Mouse (Mus musculus) embryonic facial prominence, embryonic 15.5 days (tissue): ENCODE data around the gene Lrrc41. TPM values are rescaled to one million over a fixed set of nuclear protein-coding genes. Genes with fewer than 3 reads are reported as not detected.

ENCODE experiments used
- ATAC-seq: fragments of 200-750 bp; cut with Nextera tagmentation; 2 replicates; pipeline ENCODE4 v1.8.0; 2017; ENCODE audit warnings: low read depth, moderate TSS enrichment; ENCODE audit not compliant: insufficient number of reproducible peaks, low FRiP score, low TSS enrichment
- H3K27ac ChIP-seq: fragments of 300-500 bp; sonication (generic); replicated peaks from 2 replicates; pipeline ENCODE4 v1.5.1; 2015; ENCODE audit warnings: mild to moderate bottlenecking, inconsistent platforms
- H3K27me3 ChIP-seq: fragments of 300-500 bp; sonication (generic); 2 replicates; pipeline ENCODE4 v1.6.1; 2015; ENCODE audit warnings: inconsistent platforms
- H3K36me3 ChIP-seq: fragments of 300-500 bp; sonication (generic); 2 replicates; pipeline ENCODE4 v1.6.1; 2015; ENCODE audit warnings: mild to moderate bottlenecking, inconsistent platforms
- H3K4me1 ChIP-seq: fragments of 300-500 bp; sonication (generic); 2 replicates; pipeline ENCODE4 v1.6.1; 2015; ENCODE audit warnings: inconsistent platforms
- H3K4me2 ChIP-seq: fragments of 300-500 bp; sonication (generic); replicated peaks from 2 replicates; pipeline ENCODE4 v1.6.1; 2015; ENCODE audit warnings: mild to moderate bottlenecking, inconsistent platforms
- H3K4me3 ChIP-seq: fragments of 300-500 bp; sonication (generic); replicated peaks from 2 replicates; pipeline ENCODE4 v1.5.1; 2015; ENCODE audit warnings: mild to moderate bottlenecking, inconsistent platforms
- H3K9ac ChIP-seq: fragments of 300-500 bp; sonication (generic); 2 replicates; pipeline ENCODE4 v1.6.1; 2015; ENCODE audit warnings: inconsistent platforms
- H3K9me3 ChIP-seq: fragments of 300-500 bp; sonication (generic); replicated peaks from 2 replicates; pipeline ENCODE4 v1.6.1; 2016; ENCODE audit warnings: inconsistent platforms
- WGBS: fragments of 180-500 bp; shearing (Covaris S2); methylation state at CpG from one replicate; pipeline ENCODE4 v1.1.7; 2015; 5-methylcytosine and 5-hydroxymethylcytosine counted together
- polyA plus RNA-seq: library from polyadenylated mRNA; unstranded; fragments of >200 nt; fragmentation: Nextera tagmentation; extraction: Ambion mirVana; gene quantifications from 2 replicates; pipeline ENCODE4 v1.2.1, GENCODE M21; 2015

Lrrc41 gene
- polyA plus RNA-seq, 1 experiment from 2014 or later: 81.6 TPM

GRCm38 (mm10) chr4:116096291-116096690 is 21.2 kb downstream of the Lrrc41 start:
- Histone ChIP-seq H3K27me3 (no peaks in the 10 kb centered on the region), H3K36me3 (peaks cover 83% of the 10 kb centered on the region), H3K9me3 (no peaks in the 10 kb centered on the region), H3K4me1 (no peaks in the 10 kb centered on the region), H3K27ac (no peak overlapping the region), H3K9ac (no peak overlapping the region), H3K4me2 (no peak overlapping the region), H3K4me3 (no peak overlapping the region)
- ATAC-seq: no peak
- whole genome bisulfite sequencing: 91% methylated on average over 10 of the region's 10 CpGs

GRCm38 (mm10) chr4:116097211-116097610 is 22.1 kb downstream of the Lrrc41 start:
- H3K36me3 ChIP-seq: peaks cover 78% of the 10 kb centered on the region
- H3K27me3 ChIP-seq: no peaks in the 10 kb centered on the region
- H3K4me3 ChIP-seq: no peak overlapping the region
- H3K27ac ChIP-seq: no peak overlapping the region
- ATAC-seq: no peak
- no peak overlapping the region for H3K9ac ChIP-seq
- H3K9me3 ChIP-seq: no peaks in the 10 kb centered on the region
- 85% methylated on average over 8 of the region's 8 CpGs for WGBS
- H3K4me1 ChIP-seq: no peaks in the 10 kb centered on the region
- H3K4me2 ChIP-seq: no peak overlapping the region

- H3K27ac ChIP-seq: no peak overlapping the region
- ATAC-seq: no peak
- H3K4me2 ChIP-seq: no peak overlapping the region
- peaks cover 58% of the 10 kb centered on the region for H3K36me3 ChIP-seq
- no peaks in the 10 kb centered on the region for H3K9me3 ChIP-seq
- no peak overlapping the region for H3K9ac ChIP-seq
- no peak overlapping the region for H3K4me3 ChIP-seq
- H3K4me1 ChIP-seq: no peaks in the 10 kb centered on the region
- no peaks in the 10 kb centered on the region for H3K27me3 ChIP-seq
- 85% methylated on average over 7 of the region's 7 CpGs for WGBS
Measured at GRCm38 (mm10) chr4:116100959-116101358, 25.9 kb downstream of the Lrrc41 start.

GRCm38 (mm10) chr4:116105278-116105677 is 30.2 kb downstream of the Lrrc41 start:
- no peak for ATAC-seq
- no peak overlapping the region for H3K9ac ChIP-seq
- H3K27me3 ChIP-seq: no peaks in the 10 kb centered on the region
- no peak overlapping the region for H3K27ac ChIP-seq
- no peak overlapping the region for H3K4me3 ChIP-seq
- H3K9me3 ChIP-seq: no peaks in the 10 kb centered on the region
- H3K4me2 ChIP-seq: no peak overlapping the region
- no peaks in the 10 kb centered on the region for H3K4me1 ChIP-seq
- 90% methylated on average over 5 of the region's 5 CpGs for WGBS
- H3K36me3 ChIP-seq: peaks cover 28% of the 10 kb centered on the region

- no peak overlapping the region for H3K4me3 ChIP-seq
- ATAC-seq: no peak
- H3K4me1 ChIP-seq: no peaks in the 10 kb centered on the region
- H3K9me3 ChIP-seq: no peaks in the 10 kb centered on the region
- H3K36me3 ChIP-seq: peaks cover 15% of the 10 kb centered on the region
- 97% methylated on average over 6 of the region's 6 CpGs for WGBS
- H3K27me3 ChIP-seq: no peaks in the 10 kb centered on the region
- H3K4me2 ChIP-seq: no peak overlapping the region
- no peak overlapping the region for H3K9ac ChIP-seq
- no peak overlapping the region for H3K27ac ChIP-seq
Measured at GRCm38 (mm10) chr4:116110695-116111094, 35.6 kb downstream of the Lrrc41 start.

GRCm38 (mm10) chr4:116111486-116111885 is 36.4 kb downstream of the Lrrc41 start:
- Histone ChIP-seq H3K4me1 (no peaks in the 10 kb centered on the region), H3K36me3 (peaks cover 13% of the 10 kb centered on the region), H3K4me3 (no peak overlapping the region), H3K9me3 (no peaks in the 10 kb centered on the region), H3K9ac (no peak overlapping the region), H3K27me3 (no peaks in the 10 kb centered on the region), H3K4me2 (no peak overlapping the region), H3K27ac (no peak overlapping the region)
- 81% methylated on average over 2 of the region's 2 CpGs for WGBS
- no peak for ATAC-seq

DNA sequence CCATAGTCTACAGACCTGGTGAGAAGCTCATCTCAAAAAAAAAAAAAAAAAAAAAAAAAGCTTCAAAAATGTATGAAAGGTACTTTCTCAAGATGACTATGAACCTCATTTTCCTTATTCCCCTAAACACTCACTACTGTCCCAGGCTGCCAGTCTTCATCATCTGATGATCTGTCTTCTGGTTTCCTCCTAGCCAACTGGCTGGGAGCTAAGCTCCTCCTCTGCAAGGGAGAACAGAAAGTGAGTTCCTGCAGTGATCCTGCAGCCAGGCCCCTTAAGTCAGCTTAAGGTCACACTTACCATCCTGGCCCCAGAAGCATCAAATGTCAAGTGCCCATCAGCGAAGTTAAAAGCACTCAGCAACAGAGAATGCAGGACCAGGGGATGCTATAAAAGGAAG is 47.7 kb downstream of the Lrrc41 start:
- Histone ChIP-seq H3K4me2 (peak overlapping the region; percentile 62), H3K9ac (peak overlapping the region; percentile 26; the same call in 1 of the 2 replicates)
- WGBS: 0% methylated on average over 1 of the region's 1 CpGs

GRCm38 (mm10) chr4:116123602-116124519 is 48.8 kb downstream of the Lrrc41 start, which contains the start of the genes Rad54l and Pomgnt1:
Rad54l (minus strand) TSS chr4:116123690.
Pomgnt1 (plus strand) TSS chr4:116123840.
- Histone ChIP-seq H3K4me1 (peaks cover 10% of the 10 kb centered on the region), H3K27ac (peak within 1 kb of the TSS; percentile 52), H3K4me2 (peak within 1 kb of the TSS; percentile 62), H3K36me3 (no peaks in the 10 kb centered on the region; the same call in 1 of the 2 replicates), H3K9me3 (no peaks in the 10 kb centered on the region), H3K4me3 (peak within 1 kb of the TSS; percentile 59), H3K27me3 (no peaks in the 10 kb centered on the region), H3K9ac (peak within 1 kb of the TSS; percentile 42)
- ATAC-seq: peak; percentile 92
- WGBS: 3% methylated on average over 24 of the region's 24 CpGs

More for the DNA sequence above, 47.7 kb downstream of the Lrrc41 start:
- peaks cover 10% of the 10 kb centered on the region for H3K4me1 ChIP-seq
- no peaks in the 10 kb centered on the region for H3K9me3 ChIP-seq
- no peaks in the 10 kb centered on the region; the same call in 1 of the 2 replicates for H3K36me3 ChIP-seq
- peak overlapping the region; percentile 59 for H3K4me3 ChIP-seq
- H3K27me3 ChIP-seq: no peaks in the 10 kb centered on the region
- no peak overlapping the region for H3K27ac ChIP-seq
- no peak for ATAC-seq

- Histone ChIP-seq H3K27ac (no peak overlapping the region), H3K27me3 (no peaks in the 10 kb centered on the region), H3K4me3 (no peak overlapping the region), H3K9me3 (no peaks in the 10 kb centered on the region), H3K4me2 (no peak overlapping the region), H3K9ac (no peak overlapping the region), H3K36me3 (no peaks in the 10 kb centered on the region), H3K4me1 (peaks cover 10% of the 10 kb centered on the region)
- no peak for ATAC-seq
- WGBS: 88% methylated on average over 4 of the region's 4 CpGs
Measured at GRCm38 (mm10) chr4:116125803-116126386, 50.8 kb downstream of the Lrrc41 start.

DNA sequence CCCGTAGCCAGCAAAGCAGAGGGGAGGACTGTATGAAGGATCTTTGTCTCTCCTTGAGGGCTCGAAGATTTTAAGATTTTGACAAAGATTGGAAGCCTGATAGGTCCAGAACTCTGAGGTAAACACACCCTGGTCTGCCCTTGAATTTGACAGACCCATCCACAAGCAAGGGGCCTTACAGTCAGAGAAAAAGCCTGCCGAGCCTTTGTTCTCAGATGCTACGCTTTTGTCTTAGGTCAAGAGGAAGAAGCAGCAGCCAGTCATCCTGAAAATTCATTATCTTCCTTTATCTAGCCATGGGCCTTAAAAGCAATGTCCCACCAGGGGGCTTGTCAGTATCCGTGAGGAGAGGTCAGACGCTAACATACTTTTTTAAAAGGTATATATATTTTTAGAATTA is 52.9 kb downstream of the Lrrc41 start:
- H3K4me1 ChIP-seq: peaks cover 4% of the 10 kb centered on the region
- H3K4me3 ChIP-seq: no peak overlapping the region
- no peak for ATAC-seq
- H3K27me3 ChIP-seq: no peaks in the 10 kb centered on the region
- H3K36me3 ChIP-seq: no peaks in the 10 kb centered on the region
- no peak overlapping the region for H3K27ac ChIP-seq
- no peak overlapping the region for H3K4me2 ChIP-seq
- H3K9me3 ChIP-seq: no peaks in the 10 kb centered on the region
- WGBS: 77% methylated on average over 6 of the region's 6 CpGs
- no peak overlapping the region for H3K9ac ChIP-seq

GRCm38 (mm10) chr4:116133126-116133525 is 58.1 kb downstream of the Lrrc41 start:
- no peaks in the 10 kb centered on the region for H3K9me3 ChIP-seq
- H3K4me1 ChIP-seq: no peaks in the 10 kb centered on the region
- 0 out of 2 replicates have a peak, but pooled peaks cover 3% of the 10 kb centered on the region for H3K36me3 ChIP-seq
- no peak for ATAC-seq
- H3K4me2 ChIP-seq: no peak overlapping the region
- WGBS: 72% methylated on average over 4 of the region's 4 CpGs
- no peak overlapping the region for H3K27ac ChIP-seq
- H3K4me3 ChIP-seq: no peak overlapping the region
- no peaks in the 10 kb centered on the region for H3K27me3 ChIP-seq
- H3K9ac ChIP-seq: no peak overlapping the region
